Mouse (Mus musculus) v-Abl transformed pro-B cells (cell line): ENCODE data around the gene Ddx5.

ENCODE experiments used
- in situ Hi-C, 2 experiments: fragments of 400-800 bp; cut with MboI; formaldehyde crosslinking; loops; one replicate each; pipeline ENCODE4 v1.15.1; 2025; ENCODE audit not compliant: unreplicated experiment in 2 of 2

Ddx5 gene

GRCm38 (mm10) chr11:106766611-106767162 lies 22.3 kb downstream of the Ddx5 start:
- in situ Hi-C loops = loop anchor here in 1 of 2 experiments (25.0 kb wide), 1 partner anchor 254 kb away; no protein-coding TSS in a partner anchor

- in situ Hi-C loops = loop anchor here in 1 of 2 experiments (25.0 kb wide), 1 partner anchor 250 kb away; no protein-coding TSS in a partner anchor
These were observed 26.2 kb downstream of the Ddx5 start for GRCm38 (mm10) chr11:106762800-106763185.

- in situ Hi-C loops = loop anchor here in 1 of 2 experiments (25.0 kb wide), 1 partner anchor 250 kb away; no protein-coding TSS in a partner anchor
These were observed 26.7 kb downstream of the Ddx5 start for GRCm38 (mm10) chr11:106762139-106762799.

GRCm38 (mm10) chr11:106760511-106760910 lies 28.5 kb downstream of the Ddx5 start:
- in situ Hi-C loops = loop anchor here in 1 of 2 experiments (25.0 kb wide), 1 partner anchor 248 kb away; no protein-coding TSS in a partner anchor

GRCm38 (mm10) chr11:106759028-106759427 lies 30.0 kb downstream of the Ddx5 start:
- in situ Hi-C loops = loop anchor here in 1 of 2 experiments (25.0 kb wide), 1 partner anchor 247 kb away; no protein-coding TSS in a partner anchor

GRCm38 (mm10) chr11:106755583-106755982 lies 33.4 kb downstream of the Ddx5 start:
- in situ Hi-C loops = loop anchor here in 1 of 2 experiments (25.0 kb wide), 1 partner anchor 243 kb away; no protein-coding TSS in a partner anchor

- in situ Hi-C loops = loop anchor here in 1 of 2 experiments (5.0 to 25.0 kb wide), 2 partner anchors 241 to 431 kb away; no protein-coding TSS in a partner anchor
These were observed 35.7 kb downstream of the Ddx5 start for GRCm38 (mm10) chr11:106753314-106753713.

- in situ Hi-C loops = loop anchor here in 1 of 2 experiments (5.0 to 25.0 kb wide), 2 partner anchors 240 to 430 kb away; no protein-coding TSS in a partner anchor
These were observed 36.9 kb downstream of the Ddx5 start for GRCm38 (mm10) chr11:106752103-106752502.

GRCm38 (mm10) chr11:106751039-106752018 lies 37.7 kb downstream of the Ddx5 start, which contains the start of gene Milr1:
Milr1 (plus strand) TSS chr11:106751226.
- in situ Hi-C loops = loop anchor here in 1 of 2 experiments (5.0 to 25.0 kb wide), 2 partner anchors 239 to 429 kb away; no protein-coding TSS in a partner anchor

- in situ Hi-C loops = loop anchor here in 1 of 2 experiments (5.0 to 25.0 kb wide), 2 partner anchors 238 to 428 kb away; no protein-coding TSS in a partner anchor
These were observed 38.7 kb downstream of the Ddx5 start, which contains the start of gene Pecam1 for GRCm38 (mm10) chr11:106750121-106750751. Pecam1 (minus strand) TSS chr11:106750628.

- in situ Hi-C loops = loop anchor here in 1 of 2 experiments (5.0 to 25.0 kb wide), 3 partner anchors 237 to 427 kb away; no protein-coding TSS in a partner anchor
These were observed 39.3 kb downstream of the Ddx5 start for GRCm38 (mm10) chr11:106749557-106750120.

GRCm38 (mm10) chr11:106744949-106745348 lies 44.0 kb downstream of the Ddx5 start:
- in situ Hi-C loops = loop anchor here (5.0 to 10.0 kb wide), 3 partner anchors 32 to 320 kb away; partner anchors contain the start of gene Polg2 (in 1 of the 2)

- in situ Hi-C loops = loop anchor here (5.0 to 10.0 kb wide), 3 partner anchors 35 to 318 kb away; partner anchors contain the start of gene Polg2 (in 1 of the 2)
These were observed 46.6 kb downstream of the Ddx5 start for GRCm38 (mm10) chr11:106742388-106742841.

GRCm38 (mm10) chr11:106741826-106742225 lies 47.2 kb downstream of the Ddx5 start:
- in situ Hi-C loops = loop anchor here (5.0 to 10.0 kb wide), 3 partner anchors 35 to 317 kb away; partner anchors contain the start of gene Polg2 (in 1 of the 2)

- in situ Hi-C loops = loop anchor here (5.0 to 10.0 kb wide), 3 partner anchors 36 to 316 kb away; partner anchors contain the start of gene Polg2 (in 1 of the 2)
These were observed 47.8 kb downstream of the Ddx5 start for GRCm38 (mm10) chr11:106741232-106741631.

- in situ Hi-C loops = loop anchor here (5.0 to 10.0 kb wide), 3 partner anchors 37 to 316 kb away; partner anchors contain the start of gene Polg2 (in 1 of the 2)
These were observed 48.3 kb downstream of the Ddx5 start for GRCm38 (mm10) chr11:106740724-106741123.

GRCm38 (mm10) chr11:106739116-106739515 lies 49.9 kb downstream of the Ddx5 start:
- in situ Hi-C loops = loop anchor here in 1 of 2 experiments (10.0 kb wide), 1 partner anchor 324 kb away; no protein-coding TSS in a partner anchor

GRCm38 (mm10) chr11:106737178-106737621 lies 51.8 kb downstream of the Ddx5 start:
- in situ Hi-C loops = loop anchor here in 1 of 2 experiments (10.0 kb wide), 1 partner anchor 322 kb away; no protein-coding TSS in a partner anchor
